Mouse (Mus musculus): ENCODE data around the gene Mvb12b.

Mvb12b gene

DNA sequence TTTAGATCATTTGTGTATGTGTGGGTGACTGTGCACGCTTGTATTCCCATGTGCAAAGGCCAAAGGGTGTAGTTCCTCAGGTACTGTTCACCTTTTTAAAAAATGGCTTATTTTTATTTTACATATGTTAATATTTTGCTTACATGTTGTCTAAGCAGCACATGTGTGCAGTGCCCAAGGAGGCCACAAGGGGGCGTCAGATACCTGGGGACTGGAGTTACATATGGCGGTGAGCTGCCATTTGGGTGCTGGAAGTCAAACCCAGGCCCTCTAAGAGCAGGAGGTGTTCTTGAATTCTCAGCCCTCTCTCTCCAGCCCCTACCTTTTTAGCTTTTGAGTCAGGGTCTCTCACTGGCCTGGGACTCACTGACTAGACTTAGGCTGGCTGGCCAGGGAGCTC, 188.8 kb downstream of the Mvb12b start:
- no peak for DNase-seq (ENCODE audit: low read depth, low spot score)

DNA sequence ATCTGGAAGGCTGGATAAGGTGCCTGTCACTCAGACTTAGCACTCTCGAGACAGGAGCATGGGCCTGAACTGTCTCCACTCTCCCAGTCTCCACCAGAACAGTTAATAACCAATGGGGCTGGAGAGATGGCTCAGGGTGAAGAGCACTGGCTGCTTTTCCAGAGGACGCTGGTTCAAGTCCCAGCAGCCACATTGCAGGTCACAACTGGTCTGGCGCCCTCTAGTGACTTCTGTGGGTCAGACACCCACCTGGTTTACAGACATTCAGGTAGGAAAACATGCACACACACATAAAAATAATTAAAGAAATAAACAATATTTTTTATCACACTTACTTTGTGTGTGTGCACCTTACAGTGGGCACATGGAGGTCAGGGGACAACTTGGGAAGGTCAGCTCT, 191.3 kb downstream of the Mvb12b start:
- DNase-seq (ENCODE audit: low read depth, low spot score) = no peak

DNA sequence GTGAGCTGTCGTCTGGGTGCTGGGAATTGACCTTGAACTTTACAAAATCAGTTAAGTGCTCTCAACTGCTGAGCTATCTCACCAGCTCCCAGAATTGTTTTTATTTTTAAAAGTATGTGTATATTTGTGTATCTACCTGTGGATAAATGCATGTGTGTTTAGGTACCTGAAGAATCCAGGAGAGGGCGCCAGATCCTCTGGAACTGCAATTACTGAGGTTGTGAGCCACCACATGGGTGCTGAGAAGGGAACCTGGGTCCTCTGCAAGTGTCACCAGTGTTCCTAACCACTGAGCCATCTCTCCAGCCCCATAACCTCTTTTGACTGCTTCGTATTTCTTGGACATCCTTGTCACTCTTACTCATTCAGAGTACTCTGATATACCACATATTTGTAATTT, 193.8 kb downstream of the Mvb12b start:
- DNase-seq (ENCODE audit: low read depth, low spot score) = no peak

DNA sequence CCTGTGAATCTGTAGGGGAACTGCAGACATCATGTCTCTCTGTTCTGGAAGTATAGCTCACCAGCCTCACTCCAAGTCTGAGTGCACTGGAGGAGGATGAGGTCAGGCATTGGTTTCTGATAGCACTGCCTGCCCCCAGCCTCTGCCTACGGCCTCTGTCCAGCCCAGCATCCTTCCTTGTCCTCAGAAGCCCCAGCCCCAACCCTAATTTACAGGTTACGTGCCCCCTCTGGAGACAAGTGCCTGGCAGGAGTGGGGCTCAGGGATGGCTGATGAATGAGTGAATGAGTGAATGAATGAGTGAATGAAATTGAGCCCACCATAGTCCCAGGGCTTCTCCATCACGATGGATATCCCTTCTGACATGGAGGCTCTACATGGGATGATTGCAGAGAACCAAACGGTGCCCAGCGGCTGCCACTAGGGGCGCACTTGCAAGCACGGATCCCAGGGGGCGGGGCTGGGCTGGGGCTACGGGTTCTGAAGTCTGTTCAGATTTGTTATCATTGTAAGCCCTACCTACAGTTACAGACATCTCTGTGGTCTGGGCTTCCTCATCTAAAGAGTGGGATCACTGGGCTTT, 197.8 kb downstream of the Mvb12b start:
- DNase-seq (ENCODE audit: low read depth, low spot score) = no peak

DNA sequence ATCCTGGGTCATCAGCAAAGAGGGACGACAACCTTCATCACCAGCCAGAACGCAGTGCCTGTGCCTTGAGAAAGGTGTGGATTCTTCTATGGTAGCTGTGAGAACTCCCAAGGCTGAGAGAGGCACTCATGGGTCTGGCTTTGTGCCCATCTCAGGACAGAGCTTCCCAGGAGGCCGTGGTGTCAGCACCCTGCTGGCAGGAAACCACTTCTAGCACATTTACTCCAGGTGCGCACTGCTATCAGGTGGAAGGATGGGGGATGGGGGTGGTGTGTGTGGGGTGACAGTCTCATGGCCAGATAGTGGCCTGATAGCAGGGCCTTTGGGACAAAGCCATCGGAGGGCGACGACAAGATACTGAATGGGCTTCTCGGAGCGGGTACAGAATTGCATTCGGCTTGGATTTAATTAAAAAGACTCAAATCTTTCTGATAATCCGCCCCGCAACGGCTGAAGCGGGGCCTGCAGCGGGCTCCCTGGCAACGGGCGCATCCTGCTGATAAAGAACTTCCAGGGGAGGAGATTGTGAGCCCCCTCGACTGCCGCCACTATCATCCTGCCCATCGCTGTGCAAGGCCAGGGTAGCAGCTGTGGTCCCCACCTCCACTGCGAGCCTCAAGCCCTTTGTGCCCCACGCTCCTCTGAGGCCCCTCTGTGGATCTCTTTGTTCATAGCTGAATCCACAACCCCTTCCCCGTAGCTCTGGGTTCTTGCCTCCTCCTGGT, 198.4 kb downstream of the Mvb12b start:
- DNase-seq (ENCODE audit: low read depth, low spot score) = no peak

DNA sequence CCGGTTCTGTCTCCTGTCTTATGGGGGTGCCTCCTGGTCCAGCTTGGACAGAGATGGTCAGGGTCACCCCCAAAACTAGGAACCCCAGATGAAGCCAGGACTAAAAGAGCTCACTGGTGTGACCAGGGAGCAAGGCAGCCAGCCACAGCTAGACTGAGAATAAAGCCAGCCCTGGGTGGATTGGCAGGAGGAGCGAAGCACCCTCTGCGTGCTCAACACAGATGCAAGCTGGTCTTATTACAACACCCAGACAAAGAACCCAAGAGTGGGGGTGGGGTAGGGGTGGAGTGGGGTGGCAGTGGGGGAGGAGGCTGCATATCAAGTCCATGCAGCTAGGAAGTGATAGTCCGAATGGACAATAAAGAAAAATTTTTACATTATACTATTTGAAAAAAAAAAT, 204.2 kb downstream of the Mvb12b start:
- no peak for DNase-seq (ENCODE audit: low read depth, low spot score)

DNA sequence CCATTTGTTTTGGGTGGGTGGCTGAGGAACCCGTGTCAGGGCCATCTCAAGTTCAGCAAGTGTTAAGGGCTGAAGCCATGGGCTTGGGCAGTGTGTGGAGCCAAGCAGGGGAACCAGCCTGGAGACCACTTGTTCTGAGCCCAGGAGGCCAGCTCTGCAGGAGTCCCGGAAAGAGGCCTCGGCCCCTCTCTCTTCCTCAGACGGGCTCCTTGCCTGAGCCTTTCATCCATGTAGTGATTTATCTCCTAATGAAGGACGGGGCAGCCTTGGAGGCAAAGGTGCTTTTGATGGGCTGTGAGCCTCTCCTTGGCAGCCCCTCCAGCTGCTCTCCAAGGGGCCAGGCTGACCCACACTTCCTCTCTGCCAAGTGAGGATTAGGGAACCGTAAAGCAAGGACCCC, 204.7 kb downstream of the Mvb12b start:
- no peak for DNase-seq (ENCODE audit: low read depth, low spot score)

DNA sequence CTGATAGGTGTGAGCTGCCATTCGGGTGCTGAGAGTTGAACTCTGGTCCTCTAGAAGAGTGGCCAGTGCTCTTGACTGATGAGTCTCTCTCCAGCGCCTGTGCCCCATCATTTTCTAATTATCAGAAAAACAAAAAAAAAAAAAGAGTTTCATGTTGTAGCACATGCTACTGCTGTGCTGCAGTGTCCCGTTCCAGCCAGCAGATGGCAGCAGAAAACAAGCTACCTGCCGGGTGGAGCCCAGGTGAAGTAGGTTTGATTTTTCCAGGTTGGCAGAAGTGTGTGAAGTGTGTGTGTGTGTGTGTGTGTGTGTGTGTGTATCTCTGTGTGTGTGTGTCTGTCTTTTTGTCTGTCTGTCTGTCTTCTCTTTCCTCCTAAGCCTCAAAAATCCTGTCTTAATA, 205.5 kb downstream of the Mvb12b start:
- no peak for DNase-seq (ENCODE audit: low read depth, low spot score)
